Mouse (Mus musculus) heart, embryonic 13.5 days (tissue): ENCODE measurements around the gene Bcl7b. TPM values are rescaled to one million over a fixed set of nuclear protein-coding genes. Genes with fewer than 3 reads are reported as not detected.
"Not testable (repeated sequence)": the region's sequence is repeated elsewhere in the genome, so short reads cannot be mapped to it uniquely, and the experiment has no call there.

Source experiments
- ATAC-seq: fragments of 200-750 bp; cut with Nextera tagmentation; 2 replicates; pipeline ENCODE4 v1.8.0; 2017; ENCODE audit warnings: moderate TSS enrichment; ENCODE audit not compliant: insufficient number of reproducible peaks, low FRiP score, low TSS enrichment; ENCODE audit errors: extremely low read depth
- H3K27ac ChIP-seq: fragments of 300-500 bp; sonication (generic); replicated peaks from 2 replicates; pipeline ENCODE4 v1.5.1; 2015; ENCODE audit warnings: moderate library complexity, mild to moderate bottlenecking, inconsistent platforms
- H3K27me3 ChIP-seq: fragments of 300-500 bp; sonication (generic); replicated peaks from 2 replicates; pipeline ENCODE4 v1.6.1; 2015; ENCODE audit warnings: mild to moderate bottlenecking, inconsistent platforms
- H3K36me3 ChIP-seq: fragments of 300-500 bp; sonication (generic); 2 replicates; pipeline ENCODE4 v1.6.1; 2015; ENCODE audit warnings: mild to moderate bottlenecking, inconsistent platforms
- H3K4me1 ChIP-seq: fragments of 300-500 bp; sonication (generic); 2 replicates; pipeline ENCODE4 v1.6.1; 2015; ENCODE audit warnings: inconsistent platforms
- H3K4me2 ChIP-seq: fragments of 300-500 bp; sonication (generic); 2 replicates; pipeline ENCODE4 v1.6.1; 2015; ENCODE audit warnings: inconsistent platforms, mild to moderate bottlenecking, moderate library complexity
- H3K4me3 ChIP-seq: fragments of 300-500 bp; sonication (generic); 2 replicates; pipeline ENCODE4 v1.5.1; 2015; ENCODE audit warnings: moderate library complexity, mild to moderate bottlenecking, inconsistent platforms
- H3K9ac ChIP-seq: fragments of 300-500 bp; sonication (generic); 2 replicates; pipeline ENCODE4 v1.6.1; 2015; ENCODE audit warnings: inconsistent platforms, mild to moderate bottlenecking, moderate library complexity
- H3K9me3 ChIP-seq: fragments of 300-500 bp; sonication (generic); 2 replicates; pipeline ENCODE4 v1.6.1; 2016; ENCODE audit warnings: inconsistent platforms
- WGBS: fragments of 180-500 bp; shearing (Covaris S2); methylation state at CpG from one replicate; pipeline ENCODE4 v1.1.7; 2015; ENCODE audit warnings: mixed read lengths; 5-methylcytosine and 5-hydroxymethylcytosine counted together
- microRNA-seq: library from miRNA; unstranded; fragments of <30 nt; microRNA quantifications from one replicate; pipeline ENCODE4, GENCODE M21; 2016
- polyA plus RNA-seq: library from polyadenylated mRNA; unstranded; fragments of >200 nt; fragmentation: Nextera tagmentation; extraction: Ambion mirVana; gene quantifications from 2 replicates; pipeline ENCODE4 v1.2.1, GENCODE M21; 2015

Gene Bcl7b
- polyA plus RNA-seq, 1 experiment from 2014 or later, result 33.7 TPM

GRCm38 (mm10) chr5:135222066-135222465 is 54.0 kb downstream of the Bcl7b start:
- Histone ChIP-seq H3K9me3 (no peaks in the 10 kb centered on the region), H3K4me1 (0 out of 2 replicates have a peak, but pooled peaks cover 3% of the 10 kb centered on the region), H3K27ac (no peak overlapping the region), H3K36me3 (peaks cover 94% of the 10 kb centered on the region), H3K9ac (no peak overlapping the region), H3K4me2 (no peak overlapping the region), H3K4me3 (no peak overlapping the region), H3K27me3 (no peaks in the 10 kb centered on the region)
- ATAC-seq, result no peak
- WGBS, result 92% methylated on average over 7 of the region's 7 CpGs

GRCm38 (mm10) chr5:135224169-135224568 is 56.1 kb downstream of the Bcl7b start:
- Histone ChIP-seq H3K4me1 (no peaks in the 10 kb centered on the region), H3K36me3 (peaks cover 93% of the 10 kb centered on the region), H3K27me3 (no peaks in the 10 kb centered on the region), H3K27ac (no peak overlapping the region), H3K4me3 (no peak overlapping the region), H3K9me3 (no peaks in the 10 kb centered on the region), H3K9ac (no peak overlapping the region), H3K4me2 (no peak overlapping the region)
- WGBS, result 95% methylated on average over 3 of the region's 3 CpGs
- ATAC-seq, result no peak

GRCm38 (mm10) chr5:135225879-135226278 is 57.8 kb downstream of the Bcl7b start:
- not testable (repeated sequence) for ATAC-seq, H3K4me2 ChIP-seq, H3K9me3 ChIP-seq, H3K27ac ChIP-seq, H3K4me3 ChIP-seq, H3K9ac ChIP-seq, H3K4me1 ChIP-seq, H3K27me3 ChIP-seq
- H3K36me3 ChIP-seq, result peaks cover 93% of the 10 kb centered on the region
- WGBS, result 93% methylated on average over 4 of the region's 4 CpGs

- no peak for ATAC-seq
- peaks cover 94% of the 10 kb centered on the region for H3K36me3 ChIP-seq
- H3K27ac ChIP-seq, result no peak overlapping the region
- H3K9ac ChIP-seq, result no peak overlapping the region
- WGBS, result 75% methylated on average over 4 of the region's 4 CpGs
- H3K9me3 ChIP-seq, result no peaks in the 10 kb centered on the region
- no peaks in the 10 kb centered on the region for H3K27me3 ChIP-seq
- H3K4me1 ChIP-seq, result no peaks in the 10 kb centered on the region
- no peak overlapping the region for H3K4me3 ChIP-seq
- no peak overlapping the region for H3K4me2 ChIP-seq
These were observed 62.1 kb downstream of the Bcl7b start for GRCm38 (mm10) chr5:135230186-135230585.

Small RNAs within 50 kb of the gene (microRNA-seq; reads per million reads assigned to microRNA genes)
- gene Gm25315, result not detected

Other genes starting within 250 kb of the Bcl7b start
- 9.3 and 10.4 TPM in 2 replicates for gene Mettl27, start 235.9 kb upstream of the Bcl7b start, polyA plus RNA-seq
- 1.6 and 1.7 TPM in 2 replicates for gene Cldn4, start 221.3 kb upstream of the Bcl7b start, polyA plus RNA-seq
- 6.3 and 7.0 TPM in 2 replicates for gene Cldn3, start 182.1 kb upstream of the Bcl7b start, polyA plus RNA-seq
- 59.1 and 65.8 TPM in 2 replicates for gene Abhd11, start 159.1 kb upstream of the Bcl7b start, polyA plus RNA-seq
- 8.2 and 8.3 TPM in 2 replicates for gene Stx1a, start 144.8 kb upstream of the Bcl7b start, polyA plus RNA-seq
- 26.4 and 28.1 TPM in 2 replicates for gene Dnajc30, start 104.1 kb upstream of the Bcl7b start, polyA plus RNA-seq
- gene Bud23, start 103.3 kb upstream of the Bcl7b start, polyA plus RNA-seq, result 70.8 and 71.2 TPM in 2 replicates
- gene Vps37d, start 90.0 kb upstream of the Bcl7b start, polyA plus RNA-seq, result 3.0 and 3.3 TPM in 2 replicates
- 1.2 and 1.3 TPM in 2 replicates for gene Mlxipl, start 78.4 kb upstream of the Bcl7b start, polyA plus RNA-seq
- 18.0 and 18.1 TPM in 2 replicates for gene Tbl2, start 18.6 kb upstream of the Bcl7b start, polyA plus RNA-seq
- gene Baz1b, start 19.0 kb downstream of the Bcl7b start, polyA plus RNA-seq, result 21.9 and 24.4 TPM in 2 replicates
- gene Fzd9, start 82.9 kb downstream of the Bcl7b start, polyA plus RNA-seq, result 5.4 and 6.4 TPM in 2 replicates
- 0.11 and 0.33 TPM in 2 replicates for gene Fkbp6, start 181.8 kb downstream of the Bcl7b start, polyA plus RNA-seq
- gene Trim50, start 185.0 kb downstream of the Bcl7b start, polyA plus RNA-seq, result not detected in 2 replicates
- 21.5 and 21.8 TPM in 2 replicates for gene Nsun5, start 201.7 kb downstream of the Bcl7b start, polyA plus RNA-seq
- 8.7 and 10.0 TPM in 2 replicates for gene Pom121, start 226.3 kb downstream of the Bcl7b start, polyA plus RNA-seq